Mouse (Mus musculus): Measurements from ENCODE around the gene Ksr2.

GRCm38 (mm10) chr5:117376331-117376761 lies 37.5 kb upstream of the Ksr2 start:
- TF ChIP-seq CTCF (IDR thresholded peaks at IDR 0.05; ENCODE audit: low read depth, low read length) (no peak), POLR2A (IDR thresholded peaks at IDR 0.05; ENCODE audit: extremely low read depth, insufficient read depth, low read length) (no peak)

Data from liver, adult 2 months (tissue).